Mouse (Mus musculus) liver, postnatal 0 days (tissue): ENCODE results near the gene Psma3. TPM values are rescaled to one million over a fixed set of nuclear protein-coding genes. Genes with fewer than 3 reads are reported as not detected.

Experiments used
- ATAC-seq: fragments of 200-750 bp; cut with Nextera tagmentation; 2 replicates; pipeline ENCODE4 v1.8.0; 2017; ENCODE audit warnings: mild to moderate bottlenecking, moderate library complexity
- DNase-seq: peaks from one replicate; pipeline ENCODE4 v3.0.0-alpha.2; 2016
- H3K27ac ChIP-seq: fragments of 300-500 bp; sonication (generic); 2 replicates; pipeline ENCODE4 v1.5.1; 2014; ENCODE audit warnings: antibody characterized with exemption, moderate library complexity, mild to moderate bottlenecking, low read depth
- H3K27me3 ChIP-seq: fragments of 300-500 bp; sonication (generic); 2 replicates; pipeline ENCODE4 v1.6.1; 2014; ENCODE audit warnings: low read length, control low read depth, mixed read lengths; ENCODE audit not compliant: insufficient read depth
- H3K36me3 ChIP-seq: fragments of 300-500 bp; sonication (generic); replicated peaks from 2 replicates; pipeline ENCODE4 v1.6.1; 2014; ENCODE audit warnings: mild to moderate bottlenecking, control low read depth, low read length, moderate library complexity, mixed read lengths; ENCODE audit not compliant: insufficient read depth
- H3K4me1 ChIP-seq: fragments of 300-500 bp; sonication (generic); 2 replicates; pipeline ENCODE4 v1.6.1; 2014; ENCODE audit warnings: antibody characterized with exemption, mild to moderate bottlenecking, control low read depth; ENCODE audit not compliant: insufficient read depth
- H3K4me2 ChIP-seq: fragments of 300-500 bp; sonication (generic); 2 replicates; pipeline ENCODE4 v1.6.1; 2014; ENCODE audit warnings: low read depth, mild to moderate bottlenecking, low read length, moderate library complexity, mixed read lengths
- H3K4me3 ChIP-seq: fragments of 300-500 bp; sonication (generic); 2 replicates; pipeline ENCODE4 v1.5.1; 2014; ENCODE audit warnings: low read depth, low read length
- H3K9ac ChIP-seq: fragments of 300-500 bp; sonication (generic); replicated peaks from 2 replicates; pipeline ENCODE4 v1.6.1; 2014; ENCODE audit warnings: mild to moderate bottlenecking, moderate library complexity
- H3K9me3 ChIP-seq: fragments of 300-500 bp; sonication (generic); 2 replicates; pipeline ENCODE4 v1.6.1; 2016; ENCODE audit warnings: mild to moderate bottlenecking, control low read depth, low read length, mixed read lengths
- CTCF ChIP-seq: sonication (generic); IDR thresholded peaks from 2 replicates; pipeline ENCODE4 v1.5.1; 2016; ENCODE audit warnings: antibody characterized with exemption, low read depth
- EP300 ChIP-seq: IDR thresholded peaks from 2 replicates; pipeline ENCODE4 v1.6.1; 2016; ENCODE audit warnings: antibody characterized with exemption, low read depth, mild to moderate bottlenecking
- WGBS: fragments of 180-500 bp; shearing (Covaris S2); extraction: QIAGEN DNeasy Blood & Tissue Kit; methylation state at CpG from one replicate; pipeline ENCODE4 v1.1.7; 2014; ENCODE audit not compliant: insufficient replicate concordance; 5-methylcytosine and 5-hydroxymethylcytosine counted together
- polyA plus RNA-seq: library from polyadenylated mRNA; unstranded; fragments of >200 nt; fragmentation: Nextera tagmentation; extraction: Ambion mirVana; gene quantifications from 2 replicates; pipeline ENCODE4 v1.2.1, GENCODE M21; 2015

Psma3 gene
- polyA plus RNA-seq, 1 experiment from 2014 or later: 288 TPM

- Histone ChIP-seq H3K4me3 (no peak overlapping the region), H3K4me2 (no peak overlapping the region), H3K27ac (no peak overlapping the region), H3K9me3 (no peaks in the 10 kb centered on the region), H3K36me3 (peaks cover 44% of the 10 kb centered on the region), H3K4me1 (no peaks in the 10 kb centered on the region), H3K27me3 (no peaks in the 10 kb centered on the region), H3K9ac (no peak overlapping the region)
- ATAC-seq (no peak), DNase-seq (no peak)
- TF ChIP-seq CTCF: no peak
- TF ChIP-seq EP300: no peak
- 88% methylated on average over 10 of the region's 10 CpGs for WGBS
Measured at GRCm38 (mm10) chr12:70946585-70947256, 27.7 kb upstream of the Psma3 start.

GRCm38 (mm10) chr12:70958640-70959039 is 15.8 kb upstream of the Psma3 start:
- Histone ChIP-seq H3K27me3 (no peaks in the 10 kb centered on the region), H3K4me1 (no peaks in the 10 kb centered on the region), H3K36me3 (peaks cover 56% of the 10 kb centered on the region), H3K4me3 (no peak overlapping the region), H3K9me3 (no peaks in the 10 kb centered on the region), H3K4me2 (no peak overlapping the region), H3K27ac (no peak overlapping the region), H3K9ac (no peak overlapping the region)
- no peak for DNase-seq
- WGBS: 82% methylated on average over 4 of the region's 4 CpGs
- ATAC-seq: no peak
- TF ChIP-seq CTCF (no peak), EP300 (no peak)

- Histone ChIP-seq H3K27me3 (no peaks in the 10 kb centered on the region), H3K9ac (peak overlapping the region; percentile 76), H3K36me3 (peaks cover 3% of the 10 kb centered on the region; the same call in 1 of the 2 replicates), H3K9me3 (no peaks in the 10 kb centered on the region), H3K4me3 (peak overlapping the region; percentile 67), H3K27ac (peak overlapping the region; percentile 91), H3K4me2 (peak overlapping the region; percentile 82), H3K4me1 (peaks cover 5% of the 10 kb centered on the region; the same call in 1 of the 2 replicates)
- ATAC-seq (no peak), DNase-seq (no peak)
- TF ChIP-seq CTCF (no peak), EP300 (no peak)
- 63% methylated on average over 8 of the region's 8 CpGs for WGBS
Measured at GRCm38 (mm10) chr12:70967581-70967980, 6.8 kb upstream of the Psma3 start.

GRCm38 (mm10) chr12:70968141-70968790 is 6.2 kb upstream of the Psma3 start:
- DNase-seq (peak; percentile 86), ATAC-seq (peak; percentile 84)
- peak overlapping the region; percentile 76 for H3K9ac ChIP-seq
- peak overlapping the region; percentile 67 for H3K4me3 ChIP-seq
- peak overlapping the region; percentile 82 for H3K4me2 ChIP-seq
- under 1% methylated on average over 35 of the region's 35 CpGs for WGBS
- H3K36me3 ChIP-seq: no peaks in the 10 kb centered on the region
- peak overlapping the region; percentile 91 for H3K27ac ChIP-seq
- H3K9me3 ChIP-seq: no peaks in the 10 kb centered on the region
- peaks cover 5% of the 10 kb centered on the region; the same call in 1 of the 2 replicates for H3K4me1 ChIP-seq
- TF ChIP-seq EP300 (no peak), CTCF (peak; percentile 80)
- H3K27me3 ChIP-seq: no peaks in the 10 kb centered on the region

GRCm38 (mm10) chr12:70968791-70969307 is 5.6 kb upstream of the Psma3 start:
- peak; percentile 73 for ATAC-seq
- H3K9me3 ChIP-seq: no peaks in the 10 kb centered on the region

GRCm38 (mm10) chr12:70969485-70970184 is 4.8 kb upstream of the Psma3 start:
- no peaks in the 10 kb centered on the region for H3K9me3 ChIP-seq
- ATAC-seq: peak; percentile 3; the same call in 1 of the 2 replicates
- TF ChIP-seq EP300: no peak
- peak; percentile 86 for TF ChIP-seq CTCF
- H3K4me1 ChIP-seq: peaks cover 9% of the 10 kb centered on the region
- H3K4me2 ChIP-seq: peak overlapping the region; percentile 82
- peak overlapping the region; percentile 78 for H3K27ac ChIP-seq
- H3K36me3 ChIP-seq: no peaks in the 10 kb centered on the region
- 4% methylated on average over 17 of the region's 17 CpGs for WGBS
- 0 out of 2 replicates have a peak overlapping the region, but pooled peaks have one; percentile 45 for H3K9ac ChIP-seq
- H3K4me3 ChIP-seq: peak overlapping the region; percentile 67
- DNase-seq: peak; percentile 71
- H3K27me3 ChIP-seq: no peaks in the 10 kb centered on the region

More at GRCm38 (mm10) chr12:70968791-70969307, 5.6 kb upstream of the Psma3 start:
- H3K4me2 ChIP-seq: peak overlapping the region; percentile 82
- H3K27ac ChIP-seq: peak overlapping the region; percentile 91
- H3K4me3 ChIP-seq: peak overlapping the region; percentile 67
- peaks cover 8% of the 10 kb centered on the region for H3K4me1 ChIP-seq
- DNase-seq: peak; percentile 90
- TF ChIP-seq CTCF (no peak), EP300 (no peak)
- H3K36me3 ChIP-seq: no peaks in the 10 kb centered on the region
- WGBS: 0% methylated on average over 15 of the region's 15 CpGs
- H3K9ac ChIP-seq: peak overlapping the region; percentile 76
- H3K27me3 ChIP-seq: no peaks in the 10 kb centered on the region
